Mouse (Mus musculus) forebrain, embryonic 16.5 days (tissue): Measurements from ENCODE around the gene Dgki. TPM values are rescaled to one million over a fixed set of nuclear protein-coding genes. Genes with fewer than 3 reads are reported as not detected.

Source experiments
- ATAC-seq: fragments of 200-750 bp; cut with Nextera tagmentation; 2 replicates; pipeline ENCODE4 v1.8.0; 2017; ENCODE audit warnings: mild to moderate bottlenecking, moderate library complexity
- H3K27ac ChIP-seq: fragments of 300-500 bp; sonication (generic); 2 replicates; pipeline ENCODE4 v1.5.1; 2014; ENCODE audit warnings: low read length, control low read depth
- H3K27me3 ChIP-seq: fragments of 300-500 bp; sonication (generic); replicated peaks from 2 replicates; pipeline ENCODE4 v1.6.1; 2014; ENCODE audit warnings: low read length; ENCODE audit not compliant: control insufficient read depth, insufficient read depth
- H3K36me3 ChIP-seq: fragments of 300-500 bp; sonication (generic); 2 replicates; pipeline ENCODE4 v1.6.1; 2014; ENCODE audit not compliant: control insufficient read depth, insufficient read depth
- H3K4me1 ChIP-seq: fragments of 300-500 bp; sonication (generic); replicated peaks from 2 replicates; pipeline ENCODE4 v1.6.1; 2014; ENCODE audit warnings: low read length; ENCODE audit not compliant: control insufficient read depth, insufficient read depth
- H3K4me2 ChIP-seq: fragments of 300-500 bp; sonication (generic); 2 replicates; pipeline ENCODE4 v1.6.1; 2014; ENCODE audit warnings: mild to moderate bottlenecking, low read length, control low read depth
- H3K4me3 ChIP-seq: fragments of 300-500 bp; sonication (generic); replicated peaks from 2 replicates; pipeline ENCODE4 v1.5.1; 2014; ENCODE audit warnings: mild to moderate bottlenecking, low read length, control low read depth
- H3K9ac ChIP-seq: fragments of 300-500 bp; sonication (generic); replicated peaks from 2 replicates; pipeline ENCODE4 v1.6.1; 2014; ENCODE audit warnings: low read depth, low read length, control low read depth
- H3K9me3 ChIP-seq: fragments of 300-500 bp; sonication (generic); 2 replicates; pipeline ENCODE4 v1.6.1; 2016; ENCODE audit warnings: low read length; ENCODE audit not compliant: control insufficient read depth
- WGBS: fragments of 180-500 bp; shearing (Covaris S2); extraction: QIAGEN DNeasy Blood & Tissue Kit; methylation state at CpG from one replicate; pipeline ENCODE4 v1.1.7; 2014; 5-methylcytosine and 5-hydroxymethylcytosine counted together
- polyA plus RNA-seq: library from polyadenylated mRNA; unstranded; fragments of >200 nt; fragmentation: Nextera tagmentation; extraction: Ambion mirVana; gene quantifications from 2 replicates; pipeline ENCODE4 v1.2.1, GENCODE M21; 2015

Dgki gene
- polyA plus RNA-seq, 1 experiment from 2014 or later, result 9.6 TPM

GRCm38 (mm10) chr6:36830371-36830925, 469.5 kb downstream of the Dgki start:
- no peak overlapping the region for H3K4me2 ChIP-seq
- WGBS, result 74% methylated on average over 9 of the region's 9 CpGs
- ATAC-seq, result no peak

GRCm38 (mm10) chr6:36819784-36820050, 480.3 kb downstream of the Dgki start:
- ATAC-seq, result no peak
- H3K4me3 ChIP-seq, result no peak overlapping the region
- peak overlapping the region; percentile 13; the same call in 1 of the 2 replicates for H3K4me2 ChIP-seq
- peak overlapping the region; percentile 41 for H3K27ac ChIP-seq
- H3K36me3 ChIP-seq, result no peaks in the 10 kb centered on the region
- H3K4me1 ChIP-seq, result peaks cover 25% of the 10 kb centered on the region
- no peaks in the 10 kb centered on the region for H3K9me3 ChIP-seq
- no peak overlapping the region for H3K9ac ChIP-seq
- H3K27me3 ChIP-seq, result no peaks in the 10 kb centered on the region

More at GRCm38 (mm10) chr6:36830371-36830925, 469.5 kb downstream of the Dgki start:
- Histone ChIP-seq H3K27ac (no peak overlapping the region), H3K9ac (no peak overlapping the region), H3K27me3 (no peaks in the 10 kb centered on the region), H3K4me3 (no peak overlapping the region), H3K9me3 (no peaks in the 10 kb centered on the region), H3K36me3 (no peaks in the 10 kb centered on the region), H3K4me1 (0 out of 2 replicates have a peak, but pooled peaks cover 5% of the 10 kb centered on the region)

- no peaks in the 10 kb centered on the region for H3K27me3 ChIP-seq
- ATAC-seq, result peak; percentile 94
- H3K27ac ChIP-seq, result peak overlapping the region; percentile 59
- WGBS, result 10% methylated on average over 8 of the region's 8 CpGs
- no peaks in the 10 kb centered on the region for H3K9me3 ChIP-seq
- H3K36me3 ChIP-seq, result no peaks in the 10 kb centered on the region
- no peak overlapping the region for H3K9ac ChIP-seq
- H3K4me3 ChIP-seq, result no peak overlapping the region
- H3K4me2 ChIP-seq, result peak overlapping the region; percentile 13; the same call in 1 of the 2 replicates
- peaks cover 25% of the 10 kb centered on the region for H3K4me1 ChIP-seq
These were observed 480.8 kb downstream of the Dgki start for GRCm38 (mm10) chr6:36819019-36819783.

- no peak overlapping the region; the same call in 1 of the 2 replicates for H3K4me2 ChIP-seq
- H3K9me3 ChIP-seq, result no peaks in the 10 kb centered on the region
- peak overlapping the region; percentile 66; the same call in 1 of the 2 replicates for H3K27ac ChIP-seq
- no peaks in the 10 kb centered on the region for H3K27me3 ChIP-seq
- 30% methylated on average over 4 of the region's 4 CpGs for WGBS
- H3K36me3 ChIP-seq, result no peaks in the 10 kb centered on the region
- no peak overlapping the region for H3K4me3 ChIP-seq
- no peak overlapping the region for H3K9ac ChIP-seq
- ATAC-seq, result peak; percentile 18; the same call in 1 of the 2 replicates
- peaks cover 25% of the 10 kb centered on the region for H3K4me1 ChIP-seq
These were observed 481.5 kb downstream of the Dgki start for GRCm38 (mm10) chr6:36818281-36819018.

- 64% methylated on average over 3 of the region's 3 CpGs for WGBS
- H3K9ac ChIP-seq, result no peak overlapping the region
- H3K9me3 ChIP-seq, result no peaks in the 10 kb centered on the region
- peak overlapping the region; percentile 19; the same call in 1 of the 2 replicates for H3K27ac ChIP-seq
- H3K4me3 ChIP-seq, result no peak overlapping the region
- no peaks in the 10 kb centered on the region for H3K27me3 ChIP-seq
- H3K4me2 ChIP-seq, result no peak overlapping the region
- no peaks in the 10 kb centered on the region for H3K36me3 ChIP-seq
- no peak for ATAC-seq
- peaks cover 25% of the 10 kb centered on the region for H3K4me1 ChIP-seq
These were observed 483.3 kb downstream of the Dgki start for GRCm38 (mm10) chr6:36816666-36817065.

GRCm38 (mm10) chr6:36815992-36816391, 484.0 kb downstream of the Dgki start:
- Histone ChIP-seq H3K27ac (no peak overlapping the region), H3K9me3 (no peaks in the 10 kb centered on the region), H3K4me2 (no peak overlapping the region), H3K27me3 (no peaks in the 10 kb centered on the region), H3K4me3 (no peak overlapping the region), H3K36me3 (no peaks in the 10 kb centered on the region), H3K9ac (no peak overlapping the region), H3K4me1 (peaks cover 25% of the 10 kb centered on the region)
- ATAC-seq, result no peak
- 60% methylated on average over 2 of the region's 2 CpGs for WGBS

GRCm38 (mm10) chr6:36812666-36813515, 487.1 kb downstream of the Dgki start:
- no peak overlapping the region for H3K27ac ChIP-seq
- H3K4me2 ChIP-seq, result no peak overlapping the region
- no peak overlapping the region for H3K4me3 ChIP-seq
- peaks cover 26% of the 10 kb centered on the region for H3K4me1 ChIP-seq
- no peak for ATAC-seq
- 81% methylated on average over 7 of the region's 7 CpGs for WGBS
- H3K9me3 ChIP-seq, result no peaks in the 10 kb centered on the region
- H3K36me3 ChIP-seq, result no peaks in the 10 kb centered on the region
- no peaks in the 10 kb centered on the region for H3K27me3 ChIP-seq
- H3K9ac ChIP-seq, result no peak overlapping the region

- WGBS, result 4% methylated on average over 5 of the region's 5 CpGs
- H3K4me1 ChIP-seq, result peaks cover 23% of the 10 kb centered on the region
- peak overlapping the region; percentile 66 for H3K4me3 ChIP-seq
- H3K27me3 ChIP-seq, result no peaks in the 10 kb centered on the region
- no peaks in the 10 kb centered on the region for H3K9me3 ChIP-seq
- H3K27ac ChIP-seq, result peak overlapping the region; percentile 89
- H3K4me2 ChIP-seq, result peak overlapping the region; percentile 74
- no peaks in the 10 kb centered on the region for H3K36me3 ChIP-seq
- peak; percentile 19 for ATAC-seq
- peak overlapping the region; percentile 76 for H3K9ac ChIP-seq
These were observed 489.5 kb downstream of the Dgki start for GRCm38 (mm10) chr6:36810448-36810847.
